In the genomic region with DNA sequence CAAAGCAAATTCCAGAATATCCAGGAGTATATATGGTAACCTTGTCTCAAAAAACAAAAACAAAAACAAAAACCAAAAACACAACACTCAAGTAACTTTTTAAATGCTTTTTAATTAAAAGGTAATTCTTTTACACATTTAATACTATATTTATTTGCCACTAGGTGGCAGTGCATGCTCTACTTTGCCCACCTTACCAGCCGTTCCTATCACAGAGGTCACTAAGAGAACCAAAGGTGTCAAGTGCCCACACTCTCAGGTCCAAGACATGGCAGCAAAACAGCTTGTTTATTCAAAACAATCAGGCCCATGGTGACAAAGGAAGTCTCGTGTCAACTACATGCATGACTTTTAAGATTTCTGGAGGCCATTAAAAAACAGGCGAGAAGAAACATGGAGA, we compare ENCODE assay signal across 9 mouse cellular contexts. TPM values are rescaled to one million over a fixed set of nuclear protein-coding genes. Genes with fewer than 3 reads are reported as not detected.
A peak's percentile ranks its signal among the peaks of the same experiment; 100 is the strongest.
DNase-seq lines count a peak whose midpoint lies in the region; ATAC-seq and TF ChIP-seq lines count a peak whose summit lies in the region.
"Had no signal": no experiment of that assay in that cellular context is flagged by ENCODE, and none has a peak within 500 bp of the region (broad histone marks: within the 10 kb centered on the region; RNA-seq: fewer than 3 reads in every experiment).

No protein-coding gene starts in this region.

- no peaks in the 10 kb centered on the region for H3K9me3 ChIP-seq in E14TG2a.4 (ENCODE audit: low read length)
- H3K9me3 ChIP-seq in hindbrain, embryonic 12.5 days (replicated peaks) = no peaks in the 10 kb centered on the region; the same call in 1 of the 2 replicates
- H3K9me3 ChIP-seq: hindbrain, embryonic 15.5 days had no signal

- H3K4me3 ChIP-seq in kidney, adult 2 months (ENCODE audit: insufficient read depth, low read depth, low read length) = no peak overlapping the region
- no peak overlapping the region for H3K4me3 ChIP-seq in E14TG2a.4 (replicated peaks; ENCODE audit: low read length)
- no peak overlapping the region for H3K4me3 ChIP-seq in hindbrain, embryonic 12.5 days
- H3K4me3 ChIP-seq: hindbrain, embryonic 15.5 days had no signal

- H3K9ac ChIP-seq in hindbrain, embryonic 12.5 days = no peak overlapping the region
- H3K9ac ChIP-seq: hindbrain, embryonic 15.5 days had no signal

- H3K36me3 ChIP-seq in kidney, adult 2 months (ENCODE audit: control insufficient read depth, insufficient read depth, low read length) = 0 out of 2 replicates have a peak, but pooled peaks cover 1% of the 10 kb centered on the region
- peaks cover 21% of the 10 kb centered on the region for H3K36me3 ChIP-seq in E14TG2a.4 (ENCODE audit: insufficient read depth, low read length)
- H3K36me3 ChIP-seq in hindbrain, embryonic 12.5 days = no peaks in the 10 kb centered on the region
- H3K36me3 ChIP-seq: hindbrain, embryonic 15.5 days had no signal

- peak; percentile 65 for DNase-seq in kidney, adult 2 months
- no peak for DNase-seq in kidney, adult 8-10 months
- DNase-seq in brain, embryonic 14.5 days (ENCODE audit: low read depth) = peak; percentile 58
- peak; percentile 52 for DNase-seq in lung, postnatal 36 days
- no peak for DNase-seq in right cerebral cortex, postnatal 4 days
- no peak for DNase-seq in layer of hippocampus, adult 9-10 months (ENCODE audit: low spot score)

- ATAC-seq in hindbrain, embryonic 12.5 days (ENCODE audit: low FRiP score) = no peak

- 18% methylated on average over 3 of the region's 3 CpGs for WGBS in kidney, adult 2 months
- WGBS in hindbrain, embryonic 12.5 days = 37% methylated on average over 3 of the region's 3 CpGs

- no peaks in the 10 kb centered on the region for H3K27me3 ChIP-seq in kidney, adult 2 months (replicated peaks; ENCODE audit: control insufficient read depth, insufficient read depth, low read length)
- no peaks in the 10 kb centered on the region for H3K27me3 ChIP-seq in E14TG2a.4 (ENCODE audit: insufficient read depth, low read length)
- no peaks in the 10 kb centered on the region for H3K27me3 ChIP-seq in hindbrain, embryonic 12.5 days
- H3K27me3 ChIP-seq: hindbrain, embryonic 15.5 days had no signal

- peak; percentile 63 for TF ChIP-seq CTCF in kidney, adult 2 months (conservative IDR thresholded peaks at IDR 0.05; ENCODE audit: insufficient read depth, insufficient read length, low read depth, low read length)
- TF ChIP-seq CTCF in E14TG2a.4 (conservative IDR thresholded peaks at IDR 0.05; ENCODE audit: low read length) = peak; percentile 38
- peak; percentile 52; the same call in 1 of the 2 replicates for TF ChIP-seq CTCF in brain, embryonic 14.5 days (IDR thresholded peaks at IDR 0.05; ENCODE audit: borderline replicate concordance, extremely low read depth, insufficient read depth, insufficient read length)

- no peak for TF ChIP-seq POLR2A in kidney, adult 2 months (IDR thresholded peaks at IDR 0.05; ENCODE audit: low read depth, low read length)
- TF ChIP-seq POLR2A in brain, embryonic 14.5 days (IDR thresholded peaks at IDR 0.05; ENCODE audit: borderline replicate concordance, extremely low read depth, insufficient read depth, insufficient read length, poor library complexity, severe bottlenecking) = no peak

- H3K27ac ChIP-seq in kidney, adult 2 months (ENCODE audit: insufficient read depth, low read depth, low read length) = peak overlapping the region; percentile 66
- no peak overlapping the region for H3K27ac ChIP-seq in hindbrain, embryonic 12.5 days
- H3K27ac ChIP-seq: hindbrain, embryonic 15.5 days had no signal

- H3K4me1 ChIP-seq in kidney, adult 2 months (ENCODE audit: control insufficient read depth, insufficient read depth, low read length) = peaks cover 48% of the 10 kb centered on the region
- H3K4me1 ChIP-seq in E14TG2a.4 (replicated peaks; ENCODE audit: low read depth, low read length) = peaks cover 13% of the 10 kb centered on the region
- no peaks in the 10 kb centered on the region for H3K4me1 ChIP-seq in hindbrain, embryonic 12.5 days
- H3K4me1 ChIP-seq: hindbrain, embryonic 15.5 days had no signal

- no peak overlapping the region for H3K4me2 ChIP-seq in hindbrain, embryonic 12.5 days (replicated peaks)
- H3K4me2 ChIP-seq: hindbrain, embryonic 15.5 days had no signal

RNA-seq across cellular contexts. Expression of a gene that starts 24.2 kb away (rescaled TPM):
- 157 and 179 TPM in 2 replicates for polyA plus RNA-seq in kidney, adult 2 months (2012; rRNA removed)
- polyA plus RNA-seq in brain, embryonic 14.5 days (2012; rRNA removed) = 2.9 and 3.2 TPM in 2 replicates
- 2.4 and 2.7 TPM in 2 replicates for polyA plus RNA-seq in hindbrain, embryonic 12.5 days (2016; fragmentation: Nextera tagmentation; extraction: Ambion mirVana)

Comparison
In these comparisons a context has a peak if more than half of its experiments do, and no peak if none do; other contexts are left out.
1. DNase-seq: peak in kidney, adult 2 months (single experiment), brain, embryonic 14.5 days (single experiment) and lung, postnatal 36 days (single experiment); none in kidney, adult 8-10 months (0 of 2), right cerebral cortex, postnatal 4 days (single experiment) and layer of hippocampus, adult 9-10 months (single experiment).
2. RNA of a gene that starts 24.2 kb away (polyA plus RNA-seq): 157 to 179 TPM in kidney, adult 2 months; 2.9 to 3.2 TPM in brain, embryonic 14.5 days and 2.4 to 2.7 TPM in hindbrain, embryonic 12.5 days; every median in the first group is over 10 times any median in the second.
3. Peak in every context shown above with its lines, with median percentiles within 50 percentile points of each other: CTCF ChIP-seq.